Mouse (Mus musculus) small intestine, adult 2 months (tissue): ENCODE measurements around the gene Plch1.

ENCODE experiments used
- CTCF ChIP-seq: fragments of 200-500 bp; IDR thresholded peaks from 2 replicates; pipeline ENCODE4 v1.5.1; 2012; ENCODE audit warnings: low read depth, mild to moderate bottlenecking, control low read depth, inconsistent platforms, low read length, moderate library complexity, mixed read lengths; ENCODE audit not compliant: insufficient replicate concordance, insufficient read length; ENCODE audit errors: extremely low read depth
- POLR2A ChIP-seq: fragments of 200-500 bp; IDR thresholded peaks from 2 replicates; pipeline ENCODE4 v1.6.1; 2012; ENCODE audit warnings: low read depth, mild to moderate bottlenecking, control low read depth, inconsistent platforms, low read length, moderate library complexity

GRCm38 (mm10) chr3:63851125-63851698 lies 48.1 kb downstream of the Plch1 start:
- TF ChIP-seq CTCF (no peak), POLR2A (no peak)
